Mouse (Mus musculus): Measurements from ENCODE around the gene Ist1.

DNA sequence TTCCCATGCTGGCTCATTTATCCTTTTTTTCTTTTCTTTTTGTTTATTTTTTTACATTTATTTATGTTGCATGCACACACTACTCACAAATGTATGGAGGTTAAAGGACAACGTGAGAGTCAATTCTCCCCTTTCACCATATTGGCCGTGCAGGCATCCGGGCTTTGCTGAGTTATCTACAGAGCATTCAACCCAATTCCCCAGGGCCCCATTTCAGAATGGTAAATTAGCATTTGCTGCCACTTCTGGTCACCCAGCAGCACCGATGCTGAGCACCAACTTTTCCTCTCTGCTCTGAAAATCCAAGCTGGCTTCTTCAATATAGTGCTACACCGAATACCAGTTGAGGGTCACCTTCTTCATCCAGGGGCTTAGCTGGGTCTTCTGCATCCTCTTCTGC is 54.2 kb downstream of the Ist1 start:
- no peak for TF ChIP-seq CTCF (IDR thresholded peaks at IDR 0.05; ENCODE audit: extremely low read depth, insufficient read depth, insufficient read length, insufficient replicate concordance)
- no peak for TF ChIP-seq POLR2A (IDR thresholded peaks at IDR 0.05; ENCODE audit: low read depth, low read length)
